Mouse (Mus musculus) gastrocnemius, adult 2 months (tissue): ENCODE measurements at regions not wholly inside any gene's neighbourhood (a gene's known extent, or its start where the extent isn't known, plus 50 kb on each side); places are given as distances from the start of the nearest gene placed in this dataset.
A peak's percentile ranks its signal among the peaks of the same experiment; 100 is the strongest.

Experiments used
- DNase-seq: peaks from one replicate; pipeline ENCODE4 v3.0.0; 2022
- H3K27ac ChIP-seq: fragments of 200-600 bp; 2 replicates; pipeline ENCODE4 v1.8.1; 2022; ENCODE audit warnings: mild to moderate bottlenecking
- H3K4me3 ChIP-seq: fragments of 200-600 bp; 2 replicates; pipeline ENCODE4 v1.8.1; 2022; ENCODE audit warnings: mild to moderate bottlenecking, moderate library complexity
- CTCF ChIP-seq: fragments of 200-600 bp; IDR thresholded peaks from 2 replicates; pipeline ENCODE4 v1.8.1; 2022; ENCODE audit warnings: antibody characterized with exemption, mild to moderate bottlenecking, moderate library complexity
- intact Hi-C: fragments of 180-260 bp; cut with DNase I; formaldehyde crosslinking; loops from one replicate; pipeline ENCODE4 v1.15.1; 2025

- no peak for DNase-seq
- H3K27ac ChIP-seq = no peak overlapping the region
- intact Hi-C loops = no loop called here
- H3K4me3 ChIP-seq = no peak overlapping the region
- 0 out of 2 replicates have a peak, but pooled peaks have one; percentile 9 for TF ChIP-seq CTCF
Observed at GRCm38 (mm10) chr9:46386333-46386732, 66.5 kb upstream of the 4931429L15Rik start.

- TF ChIP-seq CTCF = no peak
- no peak overlapping the region for H3K27ac ChIP-seq
- intact Hi-C loops = no loop called here
- H3K4me3 ChIP-seq = no peak overlapping the region
- DNase-seq = no peak
Observed at GRCm38 (mm10) chr9:46381342-46381741, 61.6 kb upstream of the 4931429L15Rik start.

GRCm38 (mm10) chr9:46379453-46379852 is 59.7 kb upstream of the 4931429L15Rik start:
- Histone ChIP-seq H3K4me3 (peak overlapping the region; percentile 59), H3K27ac (peak overlapping the region; percentile 12; the same call in 1 of the 2 replicates)
- no peak for TF ChIP-seq CTCF
- no peak for DNase-seq
- intact Hi-C loops = no loop called here

GRCm38 (mm10) chr9:46378339-46378738 is 58.6 kb upstream of the 4931429L15Rik start:
- intact Hi-C loops = no loop called here
- no peak overlapping the region for H3K27ac ChIP-seq
- no peak overlapping the region for H3K4me3 ChIP-seq
- peak; percentile 15; the same call in 1 of the 2 replicates for TF ChIP-seq CTCF
- no peak for DNase-seq
